ENCODE assay signal across 1 mouse cellular context in the genomic region with DNA sequence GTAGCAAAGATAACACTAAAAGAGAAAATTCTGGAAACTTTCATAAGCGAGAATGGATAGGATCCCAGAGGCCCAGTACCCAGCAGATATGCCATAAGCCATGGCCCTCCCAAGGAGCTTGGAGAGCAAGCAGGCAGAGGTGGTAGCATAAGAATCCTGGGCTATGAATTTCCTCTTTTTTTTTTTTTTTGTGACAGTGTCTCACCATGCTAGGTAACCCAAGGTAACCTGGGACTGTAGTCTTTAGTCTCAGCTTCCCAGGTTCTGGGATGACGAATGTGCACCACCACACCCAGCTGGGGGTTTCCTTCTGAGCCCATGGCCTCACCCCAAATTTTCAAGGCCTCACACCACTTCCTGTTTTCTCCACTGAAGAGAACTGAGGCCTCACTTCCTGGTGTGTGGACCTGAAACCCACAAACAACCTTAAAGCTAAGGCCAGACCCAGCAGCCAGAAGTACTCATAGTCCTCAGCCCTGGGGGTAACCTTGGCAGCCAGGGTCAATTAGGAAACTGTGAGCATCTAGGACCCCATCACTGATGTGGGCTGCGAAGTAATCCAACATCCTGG.
TF ChIP-seq lines count a peak whose summit lies in the region.

No protein-coding gene starts in this region.

TF ChIP-seq in MEL, 35 proteins besides CTCF, POLR2A, EP300 and RAD21 (continued from another document):
- peak; percentile 75 for TF ChIP-seq ETS1 (IDR thresholded peaks at IDR 0.05; ENCODE audit: low read depth, low read length)
